Mouse (Mus musculus) left cerebral cortex, adult 9 months (tissue): Measurements from ENCODE around the gene Dennd5a.
"Not testable (repeated sequence)": the region's sequence is repeated elsewhere in the genome, so short reads cannot be mapped to it uniquely, and the experiment has no call there.

Experiments
- DNase-seq, 2 experiments: peaks; one replicate each; pipeline ENCODE4 v3.0.0; 2022; ENCODE audit warnings: low spot score in 2 of 2

The Dennd5a gene

DNA sequence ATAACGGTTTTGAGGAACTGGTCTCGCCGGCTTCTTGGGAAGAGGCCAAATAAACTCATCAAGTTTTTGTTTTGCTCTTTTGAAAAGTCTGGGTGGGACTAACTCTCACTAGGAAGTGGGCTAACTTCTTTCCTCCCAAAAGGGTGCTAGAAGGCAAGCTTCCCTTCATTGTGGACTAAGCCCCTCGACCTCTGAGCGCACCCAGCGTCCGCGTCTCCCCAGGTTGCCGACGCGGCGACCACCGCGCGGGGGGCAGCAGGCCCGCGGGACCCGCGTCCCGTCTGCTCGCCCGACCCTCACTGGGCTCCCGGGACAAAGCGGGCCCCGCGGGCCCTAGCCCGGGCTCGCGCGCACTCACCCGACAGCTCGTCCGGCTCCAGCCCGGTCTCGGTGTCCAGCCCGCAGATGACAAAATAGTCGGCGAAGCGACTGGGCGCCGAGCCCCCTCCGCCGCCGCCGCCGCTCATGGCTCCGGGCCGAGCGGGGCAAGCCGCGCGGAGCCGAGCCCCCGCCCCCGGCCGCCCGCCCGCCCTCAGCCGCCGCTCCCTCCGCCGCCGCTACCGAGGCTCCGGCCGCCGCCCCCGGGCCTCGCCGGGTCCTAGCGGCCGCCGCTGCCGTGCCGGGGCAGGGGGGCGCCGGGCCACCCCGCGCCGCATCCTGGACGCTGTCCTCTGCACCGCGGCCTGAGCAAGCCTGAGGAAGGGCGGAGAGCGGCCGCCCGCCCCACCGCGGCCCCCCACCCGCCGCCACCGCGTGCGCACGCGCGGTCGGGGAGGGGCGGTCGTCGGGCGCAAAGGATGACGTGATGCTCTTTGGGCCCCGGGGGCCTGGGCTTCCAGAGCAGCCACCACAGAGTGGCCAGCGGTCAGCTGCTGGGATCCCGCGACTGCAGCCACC lies at the start of gene Dennd5a:
Gene Dennd5a (minus strand): TSS at position 755 of the 897 bp plus-strand sequence.
- peak in 1 of 2 experiments; percentile 75 for DNase-seq

DNA sequence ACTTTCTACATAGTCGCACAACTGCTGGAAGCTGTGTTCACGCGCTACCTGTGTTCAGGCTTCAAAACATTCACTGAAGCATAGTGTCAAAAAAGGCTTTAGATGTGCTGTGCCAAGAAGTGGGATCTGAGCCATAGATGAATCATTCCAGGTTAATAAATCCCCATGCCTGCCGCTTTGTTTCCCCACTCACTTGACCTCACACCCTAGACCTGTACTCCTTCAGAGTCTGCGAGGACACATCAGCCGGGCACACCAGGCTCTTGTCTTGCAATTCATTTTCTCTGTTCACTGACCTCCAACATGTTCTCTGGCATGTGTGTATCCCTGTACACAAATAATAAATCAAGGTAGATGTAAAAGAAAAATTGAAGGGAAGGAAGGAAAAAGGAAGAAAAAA lies 48.8 kb upstream of the Dennd5a start:
- DNase-seq, result no peak

DNA sequence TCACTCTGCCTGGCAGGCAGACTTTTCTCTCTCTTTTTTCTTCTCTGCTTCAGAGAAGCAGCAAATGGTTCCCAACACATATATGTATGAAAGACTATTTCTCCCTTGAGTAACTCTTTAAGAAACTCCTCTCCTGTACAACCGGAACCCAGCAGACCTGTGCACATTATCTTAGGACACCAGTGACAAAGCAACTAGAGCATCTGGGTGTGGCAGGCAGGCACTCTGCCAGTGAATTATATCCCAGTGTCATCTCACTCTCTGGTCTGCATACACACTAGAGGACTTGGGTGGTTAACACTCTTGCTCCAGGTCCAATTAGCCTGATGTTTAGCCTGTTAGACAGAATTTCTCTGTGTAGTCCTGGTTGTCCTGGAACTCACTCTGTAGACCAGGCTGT lies 48.2 kb upstream of the Dennd5a start:
- no peak for DNase-seq

DNA sequence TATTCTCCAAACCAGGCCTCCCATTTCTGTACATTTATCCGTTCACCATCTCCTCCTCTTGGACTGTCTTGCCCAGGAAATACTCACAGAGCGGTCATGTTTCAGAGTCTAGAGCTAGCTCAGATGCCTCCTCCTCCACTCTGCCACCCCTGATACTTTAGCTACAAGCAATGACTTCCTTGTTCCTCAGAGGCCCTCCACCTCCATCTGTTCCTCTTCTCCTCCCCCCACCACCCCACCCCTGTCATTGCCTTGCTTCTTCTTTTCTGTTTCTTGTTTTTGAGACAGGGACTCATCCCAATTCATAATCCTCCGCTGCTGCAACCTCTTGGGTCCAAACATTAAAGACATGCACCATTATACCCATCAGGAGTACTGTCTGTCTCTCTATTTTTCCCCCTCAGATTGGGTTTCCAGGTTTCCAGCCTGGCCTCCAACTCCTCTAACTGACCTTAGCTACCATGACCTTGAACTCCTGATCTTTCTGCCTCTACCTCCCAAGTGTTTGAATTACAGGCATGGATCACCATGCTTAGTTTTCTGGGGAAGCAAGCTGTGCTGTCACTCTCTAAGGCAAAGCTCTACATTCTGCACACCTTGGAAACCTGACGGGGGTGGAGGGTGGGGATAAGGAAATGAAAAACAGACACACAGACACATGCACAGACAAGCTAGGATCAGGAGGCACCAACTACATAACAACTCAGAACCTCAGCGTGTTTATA lies 46.4 kb upstream of the Dennd5a start:
- no peak for DNase-seq

DNA sequence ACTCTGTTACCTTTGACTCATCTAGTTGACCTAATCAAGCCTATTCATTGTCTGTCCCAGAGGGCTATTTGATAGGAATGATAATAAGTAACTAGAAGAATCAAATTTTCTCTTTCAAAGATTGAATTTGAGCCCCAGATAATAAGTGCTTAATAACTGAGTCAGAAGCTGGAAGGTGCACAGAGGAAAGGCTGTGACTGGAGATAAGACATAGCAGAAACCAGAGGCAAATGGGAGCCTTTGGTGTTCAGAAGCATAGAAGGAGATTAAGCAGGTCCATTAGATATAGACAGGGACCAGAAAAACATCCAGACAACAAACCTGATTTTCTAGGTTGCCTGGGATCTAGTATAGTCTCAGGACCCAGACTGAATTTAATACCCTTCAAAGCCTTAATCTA lies 45.7 kb upstream of the Dennd5a start:
- DNase-seq, result no peak

DNA sequence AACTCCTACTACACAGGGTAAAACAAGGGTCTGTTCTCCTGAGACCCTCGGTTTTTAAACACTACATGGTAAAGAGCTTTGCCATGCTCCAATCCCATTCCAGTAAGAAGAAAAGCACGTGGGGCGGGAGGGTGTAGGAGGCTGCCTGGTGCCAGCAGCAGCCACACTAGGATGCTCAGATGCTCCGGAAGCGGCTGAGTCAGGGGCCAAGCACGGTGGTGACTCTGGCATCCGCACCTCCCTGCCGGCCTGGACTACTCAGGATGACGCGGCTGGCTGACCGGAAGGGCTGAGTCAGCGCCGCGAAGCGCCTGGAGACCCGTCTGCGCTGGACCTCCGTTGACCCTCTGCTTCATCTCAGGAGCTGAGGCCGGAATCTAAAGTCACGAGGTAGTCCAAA lies 42.7 kb upstream of the Dennd5a start:
- peak in 1 of 2 experiments; percentile 15 for DNase-seq

DNA sequence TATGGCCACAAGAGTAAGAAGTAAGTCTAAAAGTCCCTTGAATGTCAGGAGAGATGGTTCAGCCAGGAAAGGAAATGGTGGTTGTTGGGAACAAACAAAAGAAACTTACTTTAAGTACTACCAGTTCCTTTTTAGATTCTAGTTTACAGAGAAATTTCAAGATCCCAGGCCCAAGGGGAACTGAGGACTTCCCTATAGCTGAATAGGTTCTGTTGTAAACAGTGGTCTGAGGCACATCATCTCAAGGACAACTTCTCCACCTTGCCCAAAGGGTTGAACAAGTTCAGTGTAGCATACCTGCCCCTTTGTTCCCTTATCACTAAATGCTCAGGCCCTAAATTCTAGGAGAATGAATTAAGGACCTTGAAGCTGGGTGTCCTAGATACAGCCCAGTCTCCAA lies 41.8 kb upstream of the Dennd5a start:
- no peak for DNase-seq

DNA sequence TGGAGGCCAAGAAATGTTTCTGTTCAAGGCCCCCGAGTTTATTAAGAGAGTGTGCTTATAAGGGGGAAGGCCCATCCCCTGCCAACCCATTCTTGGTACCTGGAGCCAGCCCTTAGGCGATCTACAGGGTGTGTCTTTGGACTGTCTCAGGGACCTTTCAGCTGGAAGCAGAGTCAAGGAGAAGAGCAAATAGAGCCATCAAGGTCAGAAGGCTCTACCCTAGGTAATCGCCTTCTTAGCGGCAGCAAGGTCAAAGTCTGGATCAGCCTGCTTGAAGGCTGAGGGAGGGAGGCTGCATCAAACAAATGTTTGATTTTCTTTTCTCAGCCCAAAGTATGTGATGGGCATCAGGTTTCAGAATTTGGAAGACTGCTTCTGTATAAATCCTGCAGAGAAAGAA lies 38.1 kb upstream of the Dennd5a start:
- DNase-seq, result no peak

DNA sequence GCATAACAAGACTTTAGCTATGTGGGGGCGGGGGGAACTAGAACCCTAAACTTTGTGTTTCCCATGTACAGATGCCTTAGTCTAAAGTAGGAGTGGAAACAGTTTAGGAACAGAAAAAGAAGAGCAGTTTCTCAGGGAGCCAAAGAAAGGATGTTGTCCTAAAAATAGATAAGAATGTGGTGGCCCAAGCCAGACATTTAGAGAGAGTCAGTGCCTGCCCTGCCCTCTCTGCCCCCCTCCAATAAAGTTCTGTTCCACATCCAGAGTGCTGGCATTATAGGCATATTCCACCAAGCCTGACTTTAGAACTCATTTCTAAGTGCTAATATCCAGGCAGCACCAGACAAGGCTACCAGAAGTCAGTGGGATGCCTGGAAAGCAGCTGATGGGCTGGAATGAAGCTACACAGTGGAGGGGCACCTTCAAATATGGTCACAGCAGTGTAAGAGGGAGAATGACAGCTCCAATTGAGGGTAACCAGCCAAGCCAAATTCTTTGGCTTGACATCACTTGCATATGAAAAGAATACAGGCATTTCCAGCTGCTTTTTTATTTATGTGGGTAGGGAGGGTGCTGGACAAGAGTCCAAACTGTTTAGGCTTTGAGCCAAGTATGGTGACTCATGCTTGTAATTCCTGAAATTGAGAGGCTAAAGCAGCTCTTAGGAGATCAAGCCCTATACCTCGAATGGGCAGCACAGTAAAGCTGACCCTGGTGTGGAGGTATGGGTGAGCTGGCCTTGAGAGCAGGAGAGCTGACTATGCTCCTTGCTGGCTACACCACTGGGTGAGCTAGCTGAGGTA lies 33.1 kb upstream of the Dennd5a start:
- no peak for DNase-seq

DNA sequence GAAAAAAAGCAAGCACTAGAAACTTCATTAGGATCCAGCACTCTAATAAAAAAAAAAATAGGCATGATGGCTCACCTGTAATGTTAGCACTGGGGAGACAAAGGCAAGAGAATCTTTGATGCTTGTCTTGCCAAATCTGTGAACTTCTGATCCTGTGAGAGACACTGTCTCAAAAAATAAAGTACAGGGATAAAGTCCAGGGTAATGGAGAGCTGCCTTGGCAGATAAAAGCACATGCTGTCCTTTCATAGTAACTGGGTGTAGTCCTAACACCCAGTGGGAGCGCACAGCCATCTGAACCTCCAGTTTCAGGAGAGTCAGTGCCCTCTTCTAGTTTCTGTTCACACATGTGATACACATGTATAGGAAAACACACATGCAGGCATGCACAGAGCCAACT lies 31.0 kb upstream of the Dennd5a start:
- DNase-seq, result no peak

DNA sequence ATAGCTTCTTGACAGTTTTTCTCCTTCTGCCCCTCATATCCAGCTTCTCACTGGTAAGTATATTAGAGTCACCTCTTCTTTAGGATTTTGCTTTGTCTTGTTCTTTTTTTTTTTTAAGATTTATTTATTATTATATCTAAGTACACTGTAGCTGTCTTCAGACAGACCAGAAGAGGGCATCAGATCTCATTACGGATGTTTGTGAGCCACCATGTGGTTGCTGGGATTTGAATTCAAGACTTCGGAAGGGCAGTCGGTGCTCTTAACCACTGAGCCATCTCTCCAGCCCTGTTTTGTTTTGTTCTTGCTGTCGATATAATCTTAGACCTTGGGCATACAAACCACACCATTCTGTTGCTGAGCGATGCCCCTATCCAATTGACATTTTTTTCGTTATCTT lies 26.5 kb upstream of the Dennd5a start, which contains the start of gene Tmem41b:
Gene Tmem41b (minus strand): TSS at position 155 of the 400 bp plus-strand sequence.
- DNase-seq, result peak in 1 of 2 experiments; percentile 35

DNA sequence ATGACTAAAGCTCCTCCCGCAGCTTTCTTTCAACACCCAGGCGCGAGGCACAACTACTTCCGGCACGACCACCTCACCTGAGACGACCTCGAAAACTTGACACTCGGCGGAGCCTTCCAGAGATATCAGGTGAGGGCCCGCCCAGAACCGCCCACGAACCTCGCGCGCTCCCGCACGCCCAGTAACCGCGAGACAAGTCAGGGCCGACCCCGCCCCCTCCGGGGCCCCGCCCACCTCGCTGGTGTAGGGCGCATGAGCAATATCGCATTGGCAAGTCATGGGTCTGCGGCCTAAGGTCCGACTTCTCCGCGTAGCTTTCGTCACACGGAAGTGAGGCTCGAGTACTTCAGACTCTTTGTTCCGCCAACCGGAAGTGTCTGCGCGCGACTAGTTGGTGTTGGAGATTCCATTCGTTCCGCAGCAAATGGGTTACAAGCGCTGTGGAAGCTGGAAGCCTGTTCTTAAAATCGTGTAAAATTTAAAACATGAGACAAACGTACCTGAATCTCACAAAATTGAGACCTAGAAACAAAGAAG lies 25.9 kb upstream of the Dennd5a start:
- DNase-seq, result peak; percentile 97 to 99

DNA sequence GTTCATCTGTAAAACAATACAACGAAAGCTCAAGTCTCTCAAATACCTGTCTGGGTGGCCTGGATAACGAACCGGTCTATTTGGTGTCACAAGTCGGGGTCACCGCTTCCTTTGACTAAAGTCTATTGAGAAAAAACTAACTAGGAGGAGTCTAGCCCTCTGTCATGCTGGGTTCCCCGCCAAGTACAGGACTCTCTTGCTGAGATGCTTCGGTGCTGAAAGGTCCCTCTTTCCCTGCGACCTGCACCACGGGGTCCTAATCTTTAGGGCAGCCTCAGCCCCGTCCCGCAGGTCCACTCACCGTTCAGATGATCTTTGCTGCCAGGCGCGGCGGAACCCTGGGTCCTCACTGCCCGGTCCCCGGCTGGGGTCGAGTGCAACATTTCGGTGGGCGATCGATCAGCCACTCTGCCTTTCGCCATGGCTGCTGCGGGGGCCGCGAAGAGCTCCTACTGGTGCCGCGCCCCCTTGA lies 25.4 kb upstream of the Dennd5a start:
- no peak for DNase-seq

DNA sequence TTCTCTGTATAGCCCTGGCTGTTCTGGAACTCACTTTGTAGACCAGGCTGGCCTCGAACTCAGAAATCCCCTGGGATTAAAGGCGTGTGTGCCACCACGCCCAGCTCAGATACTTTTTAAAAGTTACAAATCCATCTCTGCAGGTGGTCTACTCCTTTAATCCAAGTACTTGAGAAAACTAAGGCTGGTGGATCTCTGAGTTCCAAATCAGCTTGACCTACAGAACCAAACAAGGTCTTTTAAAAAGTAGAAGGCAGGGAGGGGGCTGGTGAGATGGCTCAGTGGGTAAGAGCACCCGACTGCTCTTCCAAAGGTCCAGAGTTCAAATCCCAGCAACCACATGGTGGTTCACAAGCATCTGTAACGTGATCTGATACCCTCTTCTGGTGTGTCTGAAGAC lies 24.3 kb upstream of the Dennd5a start:
- DNase-seq, result not testable (repeated sequence)

DNA sequence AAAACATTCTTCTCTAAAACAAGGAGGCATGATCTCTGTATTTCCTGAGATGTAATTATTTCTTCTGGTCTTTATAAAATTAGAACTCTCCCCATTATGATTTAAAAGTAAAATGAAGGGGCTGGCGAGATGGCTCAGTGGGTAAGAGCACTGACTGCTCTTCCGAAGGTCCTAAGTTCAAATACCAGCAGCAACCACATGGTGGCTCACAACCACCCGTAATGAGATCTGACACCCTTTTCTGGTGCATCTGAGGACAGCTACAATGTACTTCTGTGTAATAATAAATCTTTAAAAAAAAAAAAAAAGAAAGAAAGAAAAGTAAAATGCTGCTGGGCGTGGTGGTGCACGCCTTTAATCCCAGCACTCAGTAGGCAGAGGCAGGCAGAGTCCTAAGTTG lies 16.9 kb upstream of the Dennd5a start:
- DNase-seq, result not testable (repeated sequence)

DNA sequence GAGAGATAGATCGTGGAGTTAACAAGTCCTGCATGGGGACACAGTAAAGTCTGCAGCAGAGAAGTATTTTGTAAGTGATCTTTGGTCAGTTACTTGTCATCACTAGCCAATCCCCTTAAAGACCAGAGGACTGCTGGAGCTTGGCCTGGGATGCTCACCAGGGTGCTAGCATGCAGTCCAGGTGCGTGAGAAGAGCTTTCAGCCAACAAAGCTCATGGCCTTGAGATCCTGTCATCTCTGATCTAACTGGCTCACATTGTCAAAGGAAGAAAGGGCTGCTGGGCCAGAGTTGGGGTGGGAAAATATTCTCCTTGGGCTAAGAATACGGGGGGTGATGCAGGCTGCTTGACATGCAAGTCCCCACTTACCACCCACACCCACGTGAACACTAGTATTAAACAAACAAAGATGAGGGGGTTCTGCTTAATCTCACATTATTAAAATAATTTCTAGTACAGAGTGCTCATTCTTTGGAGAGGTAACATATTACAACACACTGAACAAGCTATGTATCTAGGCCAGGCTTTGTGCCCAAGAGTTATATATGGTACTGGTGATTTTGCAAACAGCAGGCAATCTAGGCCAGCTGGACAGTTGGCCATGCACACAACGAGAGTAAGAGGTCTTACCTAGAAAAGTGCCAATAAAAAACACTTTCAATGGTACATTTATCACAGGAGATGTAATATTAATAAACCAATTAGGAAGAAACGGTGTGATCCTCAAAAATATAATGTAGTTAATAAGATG lies 15.9 kb upstream of the Dennd5a start:
- no peak for DNase-seq

DNA sequence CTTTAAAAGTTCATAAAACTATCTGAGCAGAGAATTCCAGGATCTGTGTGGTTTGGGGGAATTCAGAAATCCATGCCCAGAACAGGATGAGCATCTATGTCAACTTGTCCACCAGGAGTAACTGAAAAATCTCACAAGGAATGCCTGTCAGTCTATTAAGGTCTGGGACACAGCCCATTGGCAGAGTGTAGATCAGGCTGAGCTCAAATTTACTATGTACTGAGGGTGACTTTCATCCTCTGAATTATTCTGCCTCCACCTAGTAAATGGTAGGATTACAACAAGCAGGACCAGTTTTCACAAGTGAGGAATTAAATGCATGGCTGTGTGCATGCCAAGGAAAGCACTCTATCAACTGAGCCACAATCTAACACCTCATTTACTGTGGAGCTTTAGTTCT lies 9.3 kb upstream of the Dennd5a start:
- no peak for DNase-seq

DNA sequence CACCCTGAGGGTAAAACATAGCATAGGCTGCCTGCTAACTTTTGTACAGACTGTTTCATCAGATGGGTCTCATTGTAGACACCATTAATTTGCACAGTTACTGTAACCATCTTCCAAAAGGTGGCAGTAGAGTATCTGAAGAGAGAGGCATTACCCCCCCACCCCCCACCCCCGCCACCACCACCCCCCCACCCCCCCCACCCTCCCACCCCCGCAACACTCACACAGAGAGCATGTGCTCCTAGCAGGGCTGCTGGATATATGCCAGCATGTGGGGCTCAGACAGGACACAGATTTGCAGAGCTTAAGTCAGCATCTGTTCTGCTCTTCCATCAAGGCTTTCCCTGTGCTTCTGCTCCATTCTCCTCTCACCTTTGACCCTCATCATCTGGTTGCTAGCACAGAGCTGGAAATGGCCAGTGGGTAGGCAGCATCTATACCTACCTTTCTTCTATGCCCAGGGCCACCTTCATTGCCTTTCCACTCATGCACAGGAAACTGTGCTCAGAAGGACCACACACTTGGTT lies 8.7 kb upstream of the Dennd5a start:
- no peak for DNase-seq

DNA sequence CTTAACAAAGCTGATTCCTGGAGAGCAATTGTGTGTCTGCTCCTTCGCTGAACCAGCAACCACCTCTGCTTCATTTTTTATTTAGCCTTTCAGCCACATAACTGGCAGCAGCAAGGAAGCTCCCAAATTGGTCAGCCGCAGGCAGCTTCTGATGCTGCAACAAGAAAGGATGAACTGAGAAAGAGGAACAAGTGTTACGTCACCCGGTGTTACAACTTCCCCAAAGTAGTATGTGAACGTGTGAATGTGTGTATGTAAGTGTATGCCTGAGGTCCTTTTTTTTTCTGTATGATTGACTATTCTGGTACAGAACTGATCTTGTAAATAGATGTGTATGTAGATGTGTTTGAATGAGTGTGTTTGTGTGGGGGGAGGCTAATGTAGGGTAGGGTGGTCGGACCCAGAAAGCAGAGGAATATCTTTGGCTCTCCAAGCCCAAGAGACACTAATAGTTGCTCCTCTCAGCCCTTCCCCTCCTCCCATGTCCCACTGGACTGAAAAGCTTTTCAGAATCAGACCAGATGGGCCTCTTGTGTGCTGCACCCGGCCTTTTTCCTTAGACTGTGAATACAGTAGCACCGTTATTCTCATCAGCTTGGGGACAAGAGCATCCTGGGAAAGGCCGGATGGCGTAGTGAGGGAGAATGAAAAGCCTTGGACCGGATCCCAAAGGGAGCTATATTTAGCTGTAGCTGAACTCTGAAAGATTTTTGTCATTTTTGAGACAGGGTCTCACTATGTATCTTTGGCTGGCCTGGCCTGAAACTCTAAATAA lies 7.7 kb upstream of the Dennd5a start:
- DNase-seq, result peak in 1 of 2 experiments; percentile 36

DNA sequence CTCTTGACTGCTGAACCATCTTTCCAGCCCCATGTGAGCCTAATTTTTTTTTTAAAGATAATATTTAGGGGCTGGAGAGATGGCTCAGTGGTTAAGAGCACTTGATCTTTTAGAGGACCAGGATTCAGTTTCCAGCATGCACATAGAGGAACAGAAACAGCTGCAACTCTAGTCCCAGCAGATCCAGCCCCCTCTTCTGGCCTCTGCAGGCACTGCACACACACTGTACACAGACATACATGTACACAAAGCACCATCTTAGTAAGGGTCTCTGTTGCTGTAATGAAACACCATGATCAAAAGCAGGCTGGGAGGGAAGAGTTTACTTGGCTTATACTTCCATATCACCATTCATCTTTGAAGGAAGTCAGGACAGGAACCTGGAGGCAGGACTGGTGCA lies 5.4 kb upstream of the Dennd5a start:
- no peak for DNase-seq
